Mouse (Mus musculus): ENCODE data around the gene Efcab2.
A peak's percentile ranks its signal among the peaks of the same experiment; 100 is the strongest.

Gene Efcab2

DNA sequence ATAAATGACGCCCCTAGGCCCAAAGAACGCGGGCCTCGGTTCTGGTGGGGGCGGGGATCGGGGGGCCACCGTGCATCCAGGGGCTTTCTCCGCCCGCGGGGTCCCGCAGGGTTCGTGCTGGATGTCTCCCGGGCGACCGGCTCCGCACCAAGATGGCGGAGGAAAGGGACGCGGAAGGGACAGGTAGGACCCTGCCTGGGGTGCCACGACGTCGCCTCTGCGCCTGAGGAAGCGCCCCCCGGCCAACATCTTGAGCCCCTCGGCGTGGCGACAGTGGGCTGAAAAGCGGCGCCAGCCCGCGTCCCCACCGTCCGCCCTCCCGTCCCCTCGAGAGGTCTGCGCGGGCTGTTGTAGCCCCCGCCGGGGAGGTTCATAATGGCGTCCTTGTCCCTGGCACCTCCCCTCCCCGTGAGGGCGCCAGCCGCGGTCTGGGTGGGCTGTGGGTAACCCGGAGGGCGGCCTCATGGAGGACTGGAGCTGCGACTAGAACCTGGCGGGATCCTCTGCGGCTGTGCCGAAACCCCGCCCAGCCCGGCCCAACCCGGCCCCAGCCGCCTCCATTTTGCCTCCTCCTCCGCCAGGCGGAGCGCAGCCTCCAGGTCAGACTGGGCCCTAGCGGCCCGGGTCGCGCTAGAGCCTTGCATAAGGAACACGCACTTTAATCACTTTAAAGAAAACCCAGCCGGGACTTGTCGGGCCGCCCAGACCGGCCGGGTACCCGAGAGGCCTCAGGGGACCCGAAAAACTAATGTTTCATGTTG lies at the start of gene Efcab2:
Efcab2 (plus strand) TSS at position 135 of the 761 bp plus-strand sequence.
- DNase-seq (ENCODE audit: low read depth, low spot score): peak; percentile 93

DNA sequence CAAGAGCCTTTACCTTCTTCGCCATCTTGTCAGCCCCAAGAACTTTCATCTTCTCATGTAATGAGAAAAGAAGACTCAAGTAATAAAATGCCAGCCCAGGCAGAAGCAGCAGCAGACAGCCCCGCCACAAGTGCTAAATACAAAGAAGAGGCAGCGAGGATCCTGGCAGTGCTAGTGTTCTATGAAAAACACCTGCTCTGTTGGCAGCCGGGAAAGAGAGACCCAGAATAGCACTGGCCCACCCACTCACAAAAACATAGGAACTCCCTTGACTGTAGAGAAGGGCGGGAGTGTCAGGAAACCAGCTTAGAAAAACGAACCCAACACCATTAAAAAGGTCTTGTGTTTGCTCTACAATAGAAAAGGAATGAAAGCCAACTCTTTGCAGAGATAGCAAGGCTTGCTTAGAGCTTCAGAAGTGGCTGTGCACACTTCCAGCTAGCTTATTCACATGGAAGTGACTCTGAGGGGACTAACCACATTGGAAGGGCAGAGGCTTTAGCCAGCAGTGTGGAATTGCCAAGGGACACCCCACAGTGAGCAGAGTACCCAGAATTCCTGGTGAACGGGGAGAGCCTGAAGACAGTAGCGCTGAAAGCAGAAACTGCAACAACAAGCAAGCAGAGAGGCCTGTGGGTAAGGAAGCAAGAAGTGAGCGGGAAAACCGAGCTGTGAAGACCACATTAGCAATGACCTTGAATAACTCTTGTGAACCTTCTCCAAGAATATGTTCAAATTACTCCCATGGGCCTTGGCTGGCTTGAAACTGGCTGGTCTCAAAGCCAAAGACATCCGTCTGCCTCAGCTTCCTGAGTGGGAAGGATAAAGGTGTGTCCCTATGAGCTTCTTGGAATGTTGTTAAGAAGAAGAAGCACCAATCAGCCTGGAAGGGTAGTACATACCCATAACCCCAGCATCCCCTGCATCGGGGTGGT lies 47.8 kb upstream of the Efcab2 start:
- DNase-seq (ENCODE audit: low read depth, low spot score): peak; percentile 91

DNA sequence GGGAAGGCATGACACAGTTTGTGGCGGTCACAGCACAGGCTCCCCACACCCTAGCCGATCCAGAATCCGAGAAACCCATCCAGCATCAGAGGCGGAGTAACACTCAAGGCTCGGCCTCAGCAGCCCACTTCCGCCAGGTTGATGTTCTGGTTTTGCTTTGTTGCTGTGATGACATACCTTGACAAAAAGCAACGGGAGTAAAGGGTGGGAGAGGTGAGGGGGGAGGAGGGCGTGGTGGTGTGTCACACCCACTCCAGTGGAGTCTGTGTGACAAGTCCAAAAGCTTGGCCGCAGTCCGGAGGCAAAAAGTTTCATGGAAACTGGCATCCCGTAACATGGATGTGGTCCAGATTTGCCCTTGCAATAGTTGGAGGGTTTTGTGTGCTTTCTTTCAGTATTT lies 45.6 kb upstream of the Efcab2 start:
- peak; percentile 99 for DNase-seq (ENCODE audit: low read depth, low spot score)

DNA sequence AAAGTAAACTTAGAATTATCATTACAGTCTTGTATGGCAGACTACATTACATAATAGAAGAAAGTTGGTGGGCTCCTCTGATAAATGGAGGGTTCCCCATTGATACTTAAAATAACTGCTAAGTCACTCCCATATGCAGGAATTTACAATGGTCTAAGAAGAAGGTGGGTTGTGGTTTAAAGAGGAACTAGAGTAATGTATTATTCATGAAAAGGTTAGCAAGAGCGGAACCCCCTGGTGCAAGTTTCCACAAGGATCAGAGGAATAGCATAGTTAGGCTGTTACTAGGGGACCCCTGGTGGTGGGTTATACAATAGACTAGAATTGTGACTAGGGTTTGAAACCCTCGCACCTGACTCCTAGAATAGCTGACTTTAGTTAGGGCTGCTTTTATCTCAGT lies 45.2 kb upstream of the Efcab2 start:
- DNase-seq (ENCODE audit: low read depth, low spot score): peak; percentile 100

DNA sequence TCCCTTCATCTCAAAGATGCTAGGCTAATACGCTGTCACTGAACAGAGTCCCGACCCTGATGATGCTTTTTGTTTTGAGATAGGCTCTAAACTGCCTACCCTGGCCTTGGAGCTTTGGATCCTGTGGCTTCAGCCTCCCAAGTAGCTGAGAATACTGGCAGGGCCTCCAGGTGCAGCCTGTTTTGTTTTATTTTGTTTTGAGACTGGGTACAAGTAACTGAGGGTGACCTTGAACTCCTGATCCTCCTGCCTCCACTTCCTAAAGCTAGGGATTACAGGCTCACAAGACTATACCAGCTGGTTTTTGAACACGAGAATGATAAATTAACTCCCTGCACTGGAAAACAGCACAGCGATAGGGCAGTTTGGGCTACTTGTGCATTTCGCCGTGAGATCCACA lies 40.7 kb upstream of the Efcab2 start:
- peak; percentile 71 for DNase-seq (ENCODE audit: low read depth, low spot score)

DNA sequence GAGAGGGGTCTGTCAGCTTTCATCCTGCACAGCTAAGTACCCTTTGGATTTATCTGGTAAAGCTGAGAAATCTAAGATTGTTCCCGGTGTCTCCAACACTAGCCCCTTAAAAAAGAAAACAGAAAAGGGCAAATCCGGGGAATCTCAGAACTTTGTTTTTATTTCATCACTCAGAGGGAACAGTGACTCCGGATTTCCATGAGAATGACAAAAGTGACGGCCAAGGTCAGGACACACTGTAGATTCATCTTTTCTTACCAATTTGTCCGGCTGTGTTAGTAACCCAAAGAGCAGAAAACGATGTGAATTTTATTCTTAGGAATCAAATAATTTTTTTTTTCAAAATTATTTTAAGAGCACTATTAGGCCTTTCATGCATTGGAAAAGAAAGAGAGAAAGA lies 37.8 kb upstream of the Efcab2 start:
- DNase-seq (ENCODE audit: low read depth, low spot score): no peak

DNA sequence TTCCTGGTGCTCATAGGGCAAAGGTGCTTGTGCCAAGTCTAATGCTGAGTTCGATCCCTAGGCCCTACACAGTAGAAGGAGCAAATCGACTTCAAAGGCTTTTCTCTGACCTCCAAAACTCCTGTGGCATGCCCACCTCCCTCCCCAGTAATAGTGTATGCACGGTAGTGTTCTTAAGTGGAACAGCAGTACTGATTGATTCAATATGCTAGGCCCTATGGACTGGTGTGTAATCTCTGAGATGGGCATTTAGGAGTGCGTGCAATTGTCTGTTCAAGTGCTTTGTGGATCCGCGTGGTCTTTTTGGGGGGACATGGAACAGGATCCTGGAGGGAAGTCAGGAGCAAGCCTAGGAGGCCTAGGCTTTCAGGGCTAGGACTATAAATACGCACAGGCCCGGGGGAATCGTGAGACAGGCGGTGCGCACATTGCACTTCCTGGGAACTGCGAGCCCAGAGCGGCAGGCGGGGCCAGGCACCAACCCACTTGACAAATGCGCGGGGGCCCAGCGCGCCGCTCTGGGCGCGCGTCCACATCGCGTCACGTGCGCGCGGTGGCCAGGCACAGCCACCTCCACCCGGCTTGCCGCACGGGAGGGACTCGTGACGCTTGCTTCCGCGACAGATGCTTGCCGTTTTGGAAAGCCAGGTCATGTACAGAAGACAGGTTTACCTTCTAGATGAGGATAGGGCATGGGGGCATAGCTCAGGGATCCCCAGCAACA lies 37.2 kb upstream of the Efcab2 start:
- DNase-seq (ENCODE audit: low read depth, low spot score): peak; percentile 80

DNA sequence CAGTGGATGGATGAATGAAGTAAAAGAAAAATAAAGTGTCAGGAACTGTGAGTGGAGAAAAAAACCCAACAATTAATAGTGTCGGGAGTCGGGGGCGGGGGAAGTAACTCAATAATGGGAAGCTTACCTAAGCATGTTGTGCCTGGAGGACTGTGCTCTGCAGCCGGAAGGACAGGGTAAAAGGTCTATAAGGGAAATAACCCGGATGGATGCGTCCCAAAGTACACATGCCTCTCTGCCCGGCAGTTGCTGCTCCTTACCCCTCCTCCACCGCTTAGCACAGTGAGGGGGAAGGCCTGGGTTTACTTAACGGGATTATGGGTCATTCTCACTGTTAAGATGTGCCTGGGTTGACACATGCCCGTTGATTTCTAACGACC lies 36.6 kb upstream of the Efcab2 start:
- DNase-seq (ENCODE audit: low read depth, low spot score): peak; percentile 75

DNA sequence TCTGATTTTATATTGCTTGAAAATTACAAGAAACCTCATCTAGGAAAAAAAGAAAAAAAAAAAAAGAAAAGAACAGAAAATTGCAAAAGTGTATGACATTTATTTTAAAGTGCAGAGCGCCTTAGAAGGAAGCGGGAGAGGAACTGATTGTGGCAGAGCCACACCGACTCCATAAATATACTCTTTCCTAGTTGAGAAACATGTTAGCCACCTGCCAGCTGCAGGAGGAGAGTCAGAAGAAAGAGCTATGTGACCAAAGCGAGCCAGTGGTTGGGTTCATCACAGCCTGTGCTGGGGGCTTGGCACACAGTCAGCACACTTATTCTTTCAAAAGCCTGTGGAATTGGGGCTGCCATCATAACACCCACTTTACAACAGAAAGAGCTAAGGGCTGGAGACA lies 33.2 kb upstream of the Efcab2 start:
- DNase-seq (ENCODE audit: low read depth, low spot score): no peak

DNA sequence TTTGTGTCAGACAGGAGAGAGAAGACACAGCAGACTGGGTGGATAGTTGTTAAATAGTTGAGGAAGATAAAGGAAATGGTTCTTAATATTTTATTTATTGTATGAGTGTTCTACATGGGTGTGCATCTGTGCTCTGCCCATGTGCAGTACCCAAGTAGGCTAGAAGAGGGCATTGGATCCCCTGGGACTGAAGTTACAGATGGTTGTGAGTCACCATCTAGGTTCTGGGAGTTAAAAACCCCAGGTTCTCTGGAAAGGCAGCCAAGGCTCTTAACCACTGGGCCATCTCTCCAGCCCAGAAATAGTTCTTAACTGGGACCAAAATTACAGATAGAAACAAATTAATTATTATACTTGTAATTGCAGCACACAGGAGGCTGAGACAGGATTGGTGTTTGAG lies 30.5 kb upstream of the Efcab2 start:
- DNase-seq (ENCODE audit: low read depth, low spot score): no peak

DNA sequence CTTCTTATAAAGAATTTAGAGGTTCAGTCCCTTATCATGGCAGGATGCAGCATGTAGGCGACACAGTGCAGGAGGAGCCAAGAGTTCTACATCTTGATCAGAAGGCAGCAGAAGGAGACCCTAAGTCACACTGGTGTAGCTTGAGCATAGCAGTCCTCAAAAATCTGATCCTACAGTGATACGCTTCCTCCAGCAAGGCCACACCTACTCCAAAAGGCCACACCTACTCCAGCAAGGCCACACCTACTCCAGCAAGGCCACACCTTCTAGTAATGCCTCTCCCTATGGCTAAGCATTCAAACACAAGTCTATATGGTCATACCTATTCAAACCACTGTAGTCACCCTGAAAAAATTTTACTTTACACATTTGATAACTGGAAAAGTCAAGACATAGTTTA lies 29.8 kb upstream of the Efcab2 start:
- DNase-seq (ENCODE audit: low read depth, low spot score): peak; percentile 76

DNA sequence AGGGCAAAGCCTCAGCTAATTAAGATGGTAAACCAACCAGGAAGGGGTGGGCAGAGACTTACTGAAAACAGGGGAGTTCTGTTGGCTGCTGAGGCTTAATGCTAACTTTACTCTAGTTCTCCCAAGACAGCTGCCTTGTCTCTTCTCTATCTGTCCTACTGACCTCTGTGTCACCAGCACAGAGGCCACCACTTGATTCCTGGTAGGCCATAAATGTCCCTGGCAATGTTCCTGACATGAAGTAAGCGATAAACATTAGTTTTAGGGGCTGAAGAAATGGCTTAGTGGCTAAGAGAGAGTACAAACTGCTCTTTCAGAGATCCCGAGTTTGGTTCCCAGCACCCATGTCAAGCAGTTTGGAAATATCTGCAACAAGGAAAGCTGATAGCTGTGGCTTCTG lies 29.0 kb upstream of the Efcab2 start:
- no peak for DNase-seq (ENCODE audit: low read depth, low spot score)

DNA sequence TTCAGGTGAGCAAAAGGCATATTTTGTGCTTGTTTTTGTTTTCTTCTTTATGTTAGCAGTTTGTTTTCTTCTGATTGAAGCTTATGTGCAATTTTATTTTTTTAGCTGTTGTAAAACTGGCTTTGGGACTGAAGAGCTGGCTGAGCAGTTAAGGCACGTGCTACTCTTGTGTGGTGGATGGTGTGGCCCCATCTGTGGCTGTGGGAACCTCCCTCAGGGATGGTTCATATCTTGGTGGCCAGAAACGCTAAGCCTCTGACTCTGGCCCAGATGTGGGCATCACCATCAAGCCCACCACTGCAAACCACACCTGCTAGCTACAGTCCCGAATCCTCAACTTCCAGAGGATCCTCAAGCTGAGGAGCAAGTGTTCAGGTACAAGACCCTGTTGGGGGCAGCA lies 27.8 kb upstream of the Efcab2 start:
- DNase-seq (ENCODE audit: low read depth, low spot score): no peak

DNA sequence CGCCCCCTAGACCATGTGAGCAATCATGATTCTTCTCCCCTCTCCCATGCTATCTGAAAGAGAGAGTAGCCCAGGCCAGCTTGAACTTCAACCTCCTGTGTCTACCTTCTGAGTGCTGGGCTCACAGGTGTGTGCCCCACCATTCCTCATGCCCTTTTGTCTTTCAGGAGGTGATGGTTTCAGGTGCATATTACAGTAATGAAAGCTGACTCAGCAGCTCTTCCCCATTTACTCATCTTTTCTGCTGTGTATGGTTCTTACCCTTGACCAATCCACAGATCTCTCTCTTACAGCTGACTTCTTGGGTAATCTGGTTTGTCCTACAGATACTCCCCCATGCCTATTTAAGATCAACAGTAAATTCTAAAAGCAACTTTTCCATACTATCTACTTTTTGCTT lies 26.7 kb upstream of the Efcab2 start:
- DNase-seq (ENCODE audit: low read depth, low spot score): no peak

DNA sequence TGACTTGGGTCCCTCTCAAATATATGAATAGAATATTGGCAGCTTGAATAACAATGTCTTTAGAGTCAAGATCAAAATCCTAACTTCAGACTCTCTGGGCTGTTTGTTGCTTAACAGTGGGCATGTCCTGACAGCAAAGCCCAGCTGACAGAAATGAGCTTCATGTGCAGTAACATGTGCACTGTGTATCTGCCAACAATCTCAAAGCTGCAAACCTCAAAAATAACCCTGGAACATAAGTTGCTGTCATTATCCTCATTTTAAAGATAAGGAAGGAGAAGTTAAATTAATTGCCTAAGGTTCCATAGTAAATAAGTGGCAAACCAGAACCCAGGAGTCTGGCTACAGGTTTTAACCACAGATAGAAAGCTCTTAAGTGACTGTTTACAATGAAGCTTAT lies 23.7 kb upstream of the Efcab2 start:
- DNase-seq (ENCODE audit: low read depth, low spot score): no peak

DNA sequence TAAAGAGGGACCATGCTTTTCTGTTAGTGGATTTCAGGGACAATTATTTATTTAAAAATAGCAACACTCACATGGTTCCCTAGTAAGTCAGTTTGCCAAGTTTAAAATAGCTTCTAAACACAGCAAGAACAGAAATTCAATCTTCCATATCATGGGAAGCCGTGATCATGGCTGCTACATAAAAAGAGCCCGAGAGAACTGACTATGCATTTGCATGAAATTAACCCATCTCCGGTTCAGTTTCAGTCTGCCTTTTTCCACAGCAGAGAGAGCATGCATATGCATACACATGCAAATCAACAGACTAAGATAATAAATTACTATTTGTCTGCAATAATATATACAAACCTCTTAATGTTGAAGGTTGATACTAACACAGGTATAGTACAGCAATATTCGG lies 17.1 kb upstream of the Efcab2 start:
- no peak for DNase-seq (ENCODE audit: low read depth, low spot score)

DNA sequence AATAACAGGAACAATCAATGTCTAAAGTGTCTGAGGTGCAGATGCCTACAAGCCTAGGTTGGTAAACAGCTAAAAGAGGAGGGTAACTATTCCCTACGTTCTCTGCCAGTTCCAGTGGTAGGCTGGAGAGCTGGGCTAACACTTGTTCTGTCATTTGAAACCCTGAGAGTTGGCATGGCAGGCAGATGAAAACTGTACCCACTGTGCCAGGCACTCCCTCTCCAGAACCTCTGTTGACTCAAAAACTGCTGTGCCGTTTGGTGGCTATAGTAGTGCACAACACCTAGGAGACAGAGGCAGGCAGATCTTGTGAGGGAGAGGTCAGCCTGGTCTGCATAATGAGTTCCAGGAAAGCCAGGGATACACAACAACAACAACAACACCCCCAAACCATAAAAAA lies 16.5 kb upstream of the Efcab2 start:
- DNase-seq (ENCODE audit: low read depth, low spot score): no peak

DNA sequence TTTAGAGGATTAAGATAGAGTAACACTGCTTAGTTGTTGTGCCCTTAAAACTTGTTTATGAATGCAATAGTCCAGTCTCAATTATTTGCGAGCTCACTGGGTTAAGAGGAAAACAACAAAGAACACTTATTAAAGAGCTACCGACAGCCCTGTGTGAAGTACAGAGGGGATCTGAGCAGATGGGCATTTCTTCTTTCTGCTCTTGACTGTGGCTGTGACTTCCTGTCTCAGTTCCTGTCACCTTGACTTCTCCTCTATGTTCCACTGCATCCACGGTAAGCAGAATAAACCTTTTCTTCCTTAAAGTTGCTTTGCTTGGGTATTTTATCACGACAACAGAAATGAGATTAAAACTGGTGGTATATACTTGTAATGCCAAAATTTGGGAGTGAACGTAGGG lies 12.9 kb upstream of the Efcab2 start:
- DNase-seq (ENCODE audit: low read depth, low spot score): no peak

DNA sequence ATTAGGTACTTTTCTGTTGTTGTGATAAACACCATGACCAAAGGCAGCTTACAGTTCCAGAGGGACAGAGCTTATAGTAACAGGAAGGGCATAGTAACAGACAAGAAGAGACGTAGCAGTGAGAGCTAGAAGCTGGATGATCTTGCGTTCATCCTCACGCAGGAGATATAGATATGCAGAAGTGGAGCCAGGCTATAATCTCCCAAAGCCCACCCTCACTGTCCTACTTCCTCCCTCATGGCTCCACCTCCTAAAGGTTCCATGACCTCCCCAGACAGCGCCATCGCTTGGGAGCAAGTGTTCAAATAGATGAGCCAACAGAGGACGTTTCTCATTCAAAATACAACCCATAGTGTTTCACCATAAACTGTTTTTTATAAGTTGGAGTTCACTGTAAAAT lies 10.8 kb upstream of the Efcab2 start:
- no peak for DNase-seq (ENCODE audit: low read depth, low spot score)

DNA sequence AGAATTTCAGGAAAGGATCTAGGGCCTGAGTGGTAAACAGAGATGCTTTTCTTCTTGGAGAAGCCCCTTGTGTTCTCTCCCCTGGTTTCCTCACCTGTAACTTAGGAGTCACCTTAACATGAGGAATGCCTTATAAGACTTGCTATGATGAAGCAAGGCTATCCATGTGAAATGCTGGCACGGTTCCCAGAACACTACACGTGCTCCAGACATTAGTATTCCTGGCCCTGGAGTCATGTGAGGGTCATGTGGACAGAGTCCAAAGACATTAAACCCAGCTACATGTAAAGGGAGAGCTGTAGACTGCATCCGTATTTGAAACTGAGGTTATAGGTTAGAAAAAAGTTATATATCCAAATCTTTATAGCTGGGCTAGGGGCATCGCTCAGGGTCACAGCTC lies 9.5 kb upstream of the Efcab2 start:
- no peak for DNase-seq (ENCODE audit: low read depth, low spot score)

DNA sequence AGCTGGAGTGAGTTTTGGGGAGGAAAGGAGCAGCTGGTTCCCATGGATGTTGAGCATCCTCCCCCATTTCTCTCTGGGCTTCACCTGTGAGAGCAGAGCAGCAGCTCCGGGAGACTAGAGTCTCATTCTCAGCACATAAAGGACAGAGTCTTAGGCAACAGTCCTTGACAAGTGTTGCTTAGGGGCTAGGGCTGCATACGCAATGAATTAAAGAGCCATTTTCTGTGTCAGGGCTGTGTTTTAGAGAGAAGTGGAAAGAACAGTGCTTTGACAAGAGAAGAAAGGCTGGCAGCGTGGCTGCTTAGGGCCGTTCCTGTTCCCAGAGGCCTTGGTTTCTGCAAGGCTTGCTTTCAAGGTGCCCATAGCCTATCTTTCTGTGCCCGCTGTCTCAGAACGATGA lies 6.0 kb upstream of the Efcab2 start:
- DNase-seq (ENCODE audit: low read depth, low spot score): no peak

DNA sequence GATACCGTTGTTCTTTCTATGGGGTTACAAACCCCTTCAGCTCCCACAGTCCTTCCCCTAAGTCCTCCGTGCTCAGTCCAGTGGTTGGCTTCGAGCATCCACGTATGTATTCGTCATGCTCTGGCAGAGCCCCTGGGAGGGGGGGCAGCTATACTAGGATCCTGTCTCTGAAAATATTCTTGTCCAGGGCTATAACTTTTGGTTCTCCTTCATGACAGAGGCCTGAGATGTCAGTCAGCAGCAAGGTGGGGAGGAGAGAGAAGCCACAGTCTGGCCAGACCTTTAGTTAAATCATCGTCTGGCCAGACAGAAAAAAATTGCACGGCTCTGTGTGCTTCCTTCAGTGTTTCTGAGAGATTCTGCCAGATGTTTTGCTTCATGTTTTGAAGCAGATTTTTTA lies 5.2 kb upstream of the Efcab2 start:
- no peak for DNase-seq (ENCODE audit: low read depth, low spot score)

All from R1 (cell line).